Mouse (Mus musculus) forebrain, embryonic 12.5 days (tissue): ENCODE measurements at regions not wholly inside any gene's neighbourhood (a gene's known extent, or its start where the extent isn't known, plus 50 kb on each side); places are given as distances from the start of the nearest gene placed in this dataset.

Experiments
- ATAC-seq: fragments of 200-750 bp; cut with Nextera tagmentation; 2 replicates; pipeline ENCODE4 v1.8.0; 2017; ENCODE audit warnings: moderate TSS enrichment; ENCODE audit not compliant: low FRiP score
- H3K27ac ChIP-seq: fragments of 300-500 bp; sonication (generic); 2 replicates; pipeline ENCODE4 v1.5.1; 2016; ENCODE audit warnings: mild to moderate bottlenecking
- H3K27me3 ChIP-seq: fragments of 300-500 bp; sonication (generic); 2 replicates; pipeline ENCODE4 v1.6.1; 2016; ENCODE audit warnings: mild to moderate bottlenecking
- H3K36me3 ChIP-seq: fragments of 300-500 bp; sonication (generic); replicated peaks from 2 replicates; pipeline ENCODE4 v1.6.1; 2016; ENCODE audit warnings: mild to moderate bottlenecking
- H3K4me1 ChIP-seq: fragments of 300-500 bp; sonication (generic); 2 replicates; pipeline ENCODE4 v1.6.1; 2016
- H3K4me2 ChIP-seq: fragments of 300-500 bp; sonication (generic); 2 replicates; pipeline ENCODE4 v1.6.1; 2016; ENCODE audit warnings: mild to moderate bottlenecking, moderate library complexity
- H3K4me3 ChIP-seq: fragments of 300-500 bp; sonication (generic); replicated peaks from 2 replicates; pipeline ENCODE4 v1.5.1; 2016; ENCODE audit warnings: mild to moderate bottlenecking
- H3K9ac ChIP-seq: fragments of 300-500 bp; sonication (generic); 2 replicates; pipeline ENCODE4 v1.6.1; 2016; ENCODE audit warnings: mild to moderate bottlenecking
- H3K9me3 ChIP-seq: fragments of 300-500 bp; sonication (generic); 2 replicates; pipeline ENCODE4 v1.6.1; 2016
- WGBS: fragments of 180-500 bp; shearing (Covaris S2); methylation state at CpG from one replicate; pipeline ENCODE4 v1.1.7; 2016; 5-methylcytosine and 5-hydroxymethylcytosine counted together

DNA sequence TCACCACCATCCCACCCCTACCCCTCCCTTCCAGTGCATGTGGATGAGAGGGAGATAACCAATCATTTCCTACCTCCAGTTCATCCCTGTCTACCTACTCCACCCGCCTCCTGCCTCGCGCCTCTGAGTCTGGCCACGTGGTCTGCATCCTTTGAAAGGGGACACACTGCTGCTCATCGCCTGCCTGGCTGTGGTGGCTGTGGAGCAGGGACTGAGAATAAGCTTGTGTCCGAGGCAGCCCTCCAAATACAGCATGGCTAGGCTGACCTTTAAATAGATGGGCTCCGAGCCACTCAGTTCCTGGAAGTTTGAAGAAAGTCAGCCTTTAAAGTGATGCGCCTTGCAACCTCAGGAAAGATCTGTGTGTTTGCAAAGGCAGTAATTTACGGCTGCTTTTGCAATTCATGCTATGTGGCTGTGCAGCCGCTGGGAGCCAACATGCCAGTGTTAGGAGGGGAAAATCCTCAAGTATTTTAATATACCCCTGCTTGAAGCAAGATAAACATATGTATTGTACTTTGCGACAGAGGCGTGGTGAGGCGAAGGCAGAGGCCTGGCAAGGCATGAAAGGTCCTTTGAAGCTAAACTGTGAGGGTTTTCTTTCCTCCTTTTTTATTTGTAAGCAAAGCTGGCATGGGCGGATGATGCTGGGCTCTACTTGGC, 1214.3 kb upstream of the A1bg start:
- no peaks in the 10 kb centered on the region for H3K27me3 ChIP-seq
- H3K9ac ChIP-seq, result no peak overlapping the region
- no peaks in the 10 kb centered on the region for H3K9me3 ChIP-seq
- 72% methylated on average over 14 of the region's 14 CpGs for WGBS
- no peak overlapping the region for H3K4me3 ChIP-seq
- no peak for ATAC-seq
- no peaks in the 10 kb centered on the region for H3K36me3 ChIP-seq
- H3K4me2 ChIP-seq, result no peak overlapping the region
- H3K4me1 ChIP-seq, result no peaks in the 10 kb centered on the region
- no peak overlapping the region for H3K27ac ChIP-seq

DNA sequence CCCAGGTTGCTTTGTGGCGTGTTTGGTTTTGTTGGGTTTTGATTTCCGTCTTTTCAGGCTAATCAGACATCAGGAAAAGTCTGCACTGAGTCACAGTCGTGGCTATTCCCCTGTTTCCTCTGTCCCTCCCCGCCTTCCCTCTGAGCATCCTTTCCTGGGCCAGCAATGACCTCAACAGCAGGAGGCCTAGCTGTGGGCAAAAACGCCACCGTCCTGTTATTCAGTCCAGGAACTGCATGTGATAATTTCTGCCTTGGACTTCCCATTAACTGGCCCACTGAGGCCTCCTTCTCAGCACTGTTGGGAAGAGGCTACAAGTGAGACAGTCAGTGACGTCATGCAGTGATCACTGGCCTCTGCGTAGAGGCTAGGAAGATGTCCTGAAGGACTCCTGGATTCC, 1212.0 kb upstream of the A1bg start:
- no peaks in the 10 kb centered on the region for H3K9me3 ChIP-seq
- ATAC-seq, result no peak
- no peaks in the 10 kb centered on the region for H3K4me1 ChIP-seq
- H3K36me3 ChIP-seq, result no peaks in the 10 kb centered on the region
- no peak overlapping the region for H3K27ac ChIP-seq
- no peak overlapping the region for H3K4me3 ChIP-seq
- no peaks in the 10 kb centered on the region; the same call in 1 of the 2 replicates for H3K27me3 ChIP-seq
- H3K9ac ChIP-seq, result no peak overlapping the region
- no peak overlapping the region for H3K4me2 ChIP-seq
- WGBS, result 91% methylated on average over 8 of the region's 8 CpGs

DNA sequence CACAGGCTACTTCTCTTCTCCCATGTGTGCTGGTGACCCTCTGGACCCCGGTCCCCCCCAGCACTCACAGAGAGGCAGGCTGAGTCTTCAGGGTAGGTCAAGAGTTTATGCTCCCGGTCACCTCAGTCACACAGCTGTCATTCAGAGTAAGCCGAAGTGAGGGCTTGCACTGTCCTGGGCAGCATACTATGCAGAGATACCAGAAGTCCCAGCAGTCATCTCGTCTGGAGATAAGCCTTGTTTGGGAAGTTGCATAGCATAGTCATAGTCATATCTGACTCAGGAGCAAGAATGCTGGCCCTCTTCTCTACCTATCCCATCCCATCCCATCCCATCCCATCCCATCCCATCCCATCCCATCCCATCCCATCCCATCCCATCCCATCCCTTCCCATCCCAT, 1211.5 kb upstream of the A1bg start:
- Histone ChIP-seq H3K27me3 (no peaks in the 10 kb centered on the region; the same call in 1 of the 2 replicates), H3K27ac (no peak overlapping the region), H3K9me3 (no peaks in the 10 kb centered on the region), H3K4me2 (no peak overlapping the region), H3K9ac (no peak overlapping the region), H3K4me1 (no peaks in the 10 kb centered on the region), H3K4me3 (no peak overlapping the region), H3K36me3 (no peaks in the 10 kb centered on the region)
- ATAC-seq, result no peak
- 84% methylated on average over 4 of the region's 4 CpGs for WGBS

DNA sequence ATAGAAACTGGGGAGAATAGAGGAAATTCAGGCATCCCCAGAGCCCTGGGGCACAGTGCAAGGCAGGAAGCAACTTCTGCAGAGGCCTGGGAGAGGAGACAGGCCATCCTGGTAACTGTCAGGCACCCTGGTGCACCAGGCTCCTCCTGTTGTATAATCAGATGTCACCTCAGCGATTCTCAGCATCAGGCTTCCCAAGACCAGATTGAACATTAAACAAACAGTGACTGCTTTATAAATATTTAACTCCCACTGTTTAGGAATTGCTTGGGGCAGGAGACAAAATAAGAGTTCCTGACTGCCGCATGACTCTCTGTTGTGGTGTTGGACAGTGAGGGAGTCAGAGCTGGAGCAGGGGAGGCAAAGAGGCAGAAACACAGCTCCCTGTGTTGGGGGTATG, 1210.1 kb upstream of the A1bg start:
- H3K27ac ChIP-seq, result no peak overlapping the region
- ATAC-seq, result no peak
- no peak overlapping the region for H3K9ac ChIP-seq
- no peaks in the 10 kb centered on the region; the same call in 1 of the 2 replicates for H3K27me3 ChIP-seq
- H3K4me1 ChIP-seq, result peaks cover 3% of the 10 kb centered on the region; the same call in 1 of the 2 replicates
- WGBS, result 84% methylated on average over 2 of the region's 2 CpGs
- H3K9me3 ChIP-seq, result no peaks in the 10 kb centered on the region
- no peaks in the 10 kb centered on the region for H3K36me3 ChIP-seq
- H3K4me2 ChIP-seq, result no peak overlapping the region
- H3K4me3 ChIP-seq, result no peak overlapping the region

DNA sequence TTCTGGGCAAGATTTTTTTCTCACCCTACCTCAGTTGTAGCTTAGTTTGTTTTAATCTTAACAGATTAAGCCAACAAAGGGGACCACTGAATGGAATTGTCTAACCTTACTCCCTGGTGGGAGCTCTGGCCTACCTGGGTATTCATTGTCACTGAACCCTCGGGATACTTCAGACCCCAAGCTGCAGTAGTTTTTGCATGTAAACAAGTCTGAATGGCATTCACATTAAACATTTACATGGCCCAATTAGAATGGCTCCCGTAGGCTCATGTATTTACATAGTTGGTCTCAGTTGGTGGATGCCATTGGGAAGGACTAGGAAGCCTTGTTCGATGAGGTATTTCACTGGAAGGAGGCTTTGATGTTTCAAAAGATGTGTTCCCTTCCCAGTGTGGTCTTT, 1208.9 kb upstream of the A1bg start:
- H3K4me1 ChIP-seq, result peaks cover 10% of the 10 kb centered on the region
- no peaks in the 10 kb centered on the region; the same call in 1 of the 2 replicates for H3K27me3 ChIP-seq
- H3K27ac ChIP-seq, result no peak overlapping the region
- no peaks in the 10 kb centered on the region for H3K36me3 ChIP-seq
- 41% methylated on average over 3 of the region's 3 CpGs for WGBS
- no peak for ATAC-seq
- H3K9ac ChIP-seq, result no peak overlapping the region
- no peak overlapping the region for H3K4me3 ChIP-seq
- no peak overlapping the region for H3K4me2 ChIP-seq
- no peaks in the 10 kb centered on the region for H3K9me3 ChIP-seq

DNA sequence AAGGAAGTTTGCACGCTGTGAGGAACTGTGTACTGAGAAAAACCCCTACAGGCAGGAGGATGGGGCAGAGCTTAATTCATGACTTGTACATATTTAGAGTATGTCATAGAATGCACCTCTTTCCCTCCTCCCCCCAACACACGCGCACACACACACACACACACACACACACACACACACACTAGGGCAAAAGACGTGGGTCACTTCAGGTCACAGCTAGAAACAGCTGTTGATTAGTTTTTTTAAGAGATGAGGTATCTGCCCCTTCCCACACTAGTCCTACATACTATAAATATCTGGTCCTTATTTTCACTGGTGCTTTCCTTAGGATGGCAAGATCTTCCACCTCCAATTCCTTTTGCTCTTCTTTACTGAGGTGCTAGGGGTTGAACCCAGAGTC, 1207.7 kb upstream of the A1bg start:
- Histone ChIP-seq H3K27me3 (no peaks in the 10 kb centered on the region; the same call in none of the 2 replicates), H3K36me3 (no peaks in the 10 kb centered on the region), H3K4me2 (no peak overlapping the region), H3K4me1 (peaks cover 10% of the 10 kb centered on the region), H3K4me3 (no peak overlapping the region), H3K27ac (no peak overlapping the region), H3K9me3 (no peaks in the 10 kb centered on the region), H3K9ac (no peak overlapping the region)
- ATAC-seq, result no peak
- 91% methylated on average over 3 of the region's 4 CpGs for WGBS

DNA sequence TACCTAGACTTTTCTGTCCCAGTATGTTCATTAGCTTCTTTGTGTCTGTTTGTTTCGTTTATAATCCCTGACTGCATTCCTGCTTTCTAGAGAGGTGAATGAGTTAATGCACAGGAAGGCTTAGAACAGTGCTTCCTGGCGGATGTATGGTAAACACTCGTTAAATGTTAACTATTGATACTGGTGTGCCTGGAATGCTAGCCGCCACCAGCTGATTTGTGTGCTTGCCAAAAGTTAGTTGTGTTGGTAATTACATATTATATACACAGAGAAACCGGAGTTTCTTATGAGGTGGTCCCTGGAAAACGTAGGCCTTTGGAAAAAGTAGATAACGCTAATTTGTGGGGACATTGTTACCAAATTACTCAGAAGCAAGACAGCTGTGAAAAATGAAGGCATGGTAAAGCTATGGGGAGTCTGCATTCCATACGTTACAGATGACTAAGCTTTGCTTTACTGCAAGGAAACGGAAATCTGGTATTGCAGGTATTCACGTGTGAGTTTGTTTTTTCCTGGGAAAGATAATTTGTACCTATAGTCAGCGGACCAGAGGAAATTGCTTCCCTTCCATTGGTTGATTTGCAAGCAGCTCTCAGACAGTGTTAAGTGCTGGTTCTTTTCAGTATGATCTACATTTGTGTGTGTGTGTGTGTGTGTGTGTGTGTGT, 1205.9 kb upstream of the A1bg start:
- Histone ChIP-seq H3K4me3 (no peak overlapping the region), H3K4me2 (no peak overlapping the region), H3K27ac (no peak overlapping the region), H3K27me3 (no peaks in the 10 kb centered on the region; the same call in none of the 2 replicates), H3K9me3 (no peaks in the 10 kb centered on the region), H3K36me3 (no peaks in the 10 kb centered on the region), H3K9ac (no peak overlapping the region), H3K4me1 (peaks cover 10% of the 10 kb centered on the region)
- 38% methylated on average over 11 of the region's 11 CpGs for WGBS
- no peak for ATAC-seq

DNA sequence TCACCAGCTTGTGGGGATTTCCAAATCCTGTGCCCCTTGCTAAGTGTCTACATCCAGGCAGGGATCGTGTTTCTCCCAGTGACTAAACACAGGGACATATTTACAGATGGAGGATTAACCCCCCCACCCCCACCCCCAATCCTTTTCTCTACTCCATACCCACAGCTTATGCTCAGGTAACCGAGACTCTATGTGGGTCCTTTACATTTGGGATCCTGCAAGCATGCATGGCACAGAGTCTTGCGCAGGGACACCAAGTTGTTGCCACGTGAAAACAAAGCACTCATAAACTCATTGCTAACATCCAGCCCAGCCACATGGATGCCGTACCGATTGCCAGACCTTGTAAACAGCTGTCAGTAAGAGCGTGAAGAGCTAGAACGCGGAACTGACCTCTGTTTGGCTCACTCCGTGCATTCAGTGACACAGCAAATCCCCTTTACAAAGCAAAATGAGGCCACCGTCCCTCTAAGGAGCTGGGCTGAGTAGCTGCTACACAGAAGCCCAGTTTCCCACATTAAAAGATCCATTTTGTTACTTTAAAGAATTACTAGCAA, 1204.9 kb upstream of the A1bg start:
- H3K27me3 ChIP-seq, result no peaks in the 10 kb centered on the region; the same call in none of the 2 replicates
- H3K4me2 ChIP-seq, result no peak overlapping the region; the same call in 1 of the 2 replicates
- H3K36me3 ChIP-seq, result no peaks in the 10 kb centered on the region
- ATAC-seq, result peak; percentile 36; the same call in 1 of the 2 replicates
- H3K27ac ChIP-seq, result no peak overlapping the region
- H3K4me3 ChIP-seq, result no peak overlapping the region
- peaks cover 10% of the 10 kb centered on the region for H3K4me1 ChIP-seq
- H3K9me3 ChIP-seq, result no peaks in the 10 kb centered on the region
- no peak overlapping the region for H3K9ac ChIP-seq
- 15% methylated on average over 11 of the region's 11 CpGs for WGBS

DNA sequence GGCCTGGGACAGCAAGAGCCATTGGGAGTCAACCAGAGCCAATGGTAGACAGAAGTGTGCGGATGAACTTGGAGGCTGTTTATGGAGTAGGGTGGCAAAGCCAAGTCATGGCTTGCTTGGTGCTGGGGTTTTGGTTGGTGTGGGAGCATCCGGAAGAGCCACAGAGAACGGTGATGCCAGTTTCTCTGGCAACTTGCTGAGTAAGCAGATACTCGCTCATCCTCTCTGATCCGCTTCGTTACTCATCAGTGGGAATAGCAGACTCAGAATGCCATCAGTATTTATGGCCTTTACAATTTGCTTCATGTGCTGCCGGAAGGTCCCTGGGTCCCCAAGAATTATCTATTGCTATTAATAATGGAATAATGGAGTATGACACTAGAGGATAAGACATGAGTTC, 1202.9 kb upstream of the A1bg start:
- Histone ChIP-seq H3K36me3 (no peaks in the 10 kb centered on the region), H3K27me3 (no peaks in the 10 kb centered on the region; the same call in none of the 2 replicates), H3K4me3 (no peak overlapping the region), H3K4me2 (no peak overlapping the region), H3K4me1 (peaks cover 10% of the 10 kb centered on the region), H3K27ac (no peak overlapping the region), H3K9ac (no peak overlapping the region), H3K9me3 (no peaks in the 10 kb centered on the region)
- ATAC-seq, result no peak
- WGBS, result 95% methylated on average over 7 of the region's 7 CpGs

DNA sequence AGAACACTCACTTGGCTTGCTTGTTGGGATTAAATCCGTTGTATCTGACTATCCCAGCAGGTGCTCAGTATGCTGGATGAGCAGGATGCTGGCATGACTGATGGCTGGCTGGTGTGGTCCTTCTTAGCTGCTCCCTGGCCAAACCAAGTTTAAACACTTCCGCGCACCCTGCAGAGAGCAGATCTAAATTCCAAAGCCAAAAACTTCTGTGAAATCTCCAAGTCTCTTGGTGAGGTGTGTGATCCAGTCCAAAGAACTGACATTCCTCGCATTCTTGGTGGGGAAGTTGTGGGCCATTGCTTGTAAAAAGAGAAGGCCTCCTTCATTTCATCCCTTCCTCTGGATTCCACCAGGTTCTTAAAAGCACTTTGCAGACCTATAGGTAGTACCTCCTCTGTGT, 1200.9 kb upstream of the A1bg start:
- H3K9ac ChIP-seq, result no peak overlapping the region
- peaks cover 10% of the 10 kb centered on the region for H3K4me1 ChIP-seq
- H3K9me3 ChIP-seq, result no peaks in the 10 kb centered on the region
- H3K4me2 ChIP-seq, result no peak overlapping the region
- no peak for ATAC-seq
- H3K27ac ChIP-seq, result no peak overlapping the region
- H3K27me3 ChIP-seq, result no peaks in the 10 kb centered on the region; the same call in 1 of the 2 replicates
- no peaks in the 10 kb centered on the region for H3K36me3 ChIP-seq
- no peak overlapping the region for H3K4me3 ChIP-seq
- WGBS, result 82% methylated on average over 4 of the region's 4 CpGs

DNA sequence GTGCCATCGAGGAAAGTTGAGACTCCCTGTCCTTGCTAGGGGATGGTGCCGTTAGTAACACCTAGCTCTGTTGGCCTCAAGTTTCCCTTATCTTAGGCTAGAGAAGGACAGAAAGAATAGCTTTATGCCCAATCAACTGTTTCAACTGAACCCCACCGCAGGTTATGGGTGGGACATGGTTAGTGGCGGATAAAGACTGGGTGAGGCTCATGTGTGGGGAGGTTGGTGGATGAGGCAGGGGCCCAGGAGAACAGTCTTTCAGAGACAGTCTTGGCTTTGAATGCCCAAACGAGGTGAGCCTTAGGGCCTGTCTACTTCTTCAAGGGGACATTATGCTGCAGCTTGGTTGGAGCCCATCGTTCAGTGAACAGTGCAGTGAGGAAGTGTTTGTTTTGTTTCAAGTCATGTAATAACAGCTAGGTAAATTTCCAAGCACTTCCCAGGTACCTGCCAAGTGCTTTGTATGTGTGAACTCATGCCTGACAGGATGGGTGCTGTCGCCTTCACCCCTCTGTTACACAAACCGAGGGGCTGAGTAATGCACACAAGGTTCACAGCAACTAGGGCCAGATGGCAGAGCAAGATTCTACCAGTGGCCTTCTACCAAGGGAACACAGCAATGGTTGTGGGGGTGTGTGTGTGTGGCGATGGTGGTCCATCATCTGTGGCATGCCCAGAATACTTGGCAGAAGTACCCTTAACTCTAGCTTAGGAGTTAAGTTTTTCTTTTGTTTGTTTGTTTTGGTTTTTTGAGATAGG, 1199.6 kb upstream of the A1bg start:
- no peaks in the 10 kb centered on the region for H3K9me3 ChIP-seq
- H3K27me3 ChIP-seq, result no peaks in the 10 kb centered on the region; the same call in 1 of the 2 replicates
- no peak overlapping the region for H3K27ac ChIP-seq
- no peak overlapping the region for H3K4me3 ChIP-seq
- peaks cover 3% of the 10 kb centered on the region for H3K4me1 ChIP-seq
- ATAC-seq, result no peak
- no peak overlapping the region for H3K4me2 ChIP-seq
- no peak overlapping the region for H3K9ac ChIP-seq
- H3K36me3 ChIP-seq, result no peaks in the 10 kb centered on the region
- WGBS, result 91% methylated on average over 9 of the region's 9 CpGs

DNA sequence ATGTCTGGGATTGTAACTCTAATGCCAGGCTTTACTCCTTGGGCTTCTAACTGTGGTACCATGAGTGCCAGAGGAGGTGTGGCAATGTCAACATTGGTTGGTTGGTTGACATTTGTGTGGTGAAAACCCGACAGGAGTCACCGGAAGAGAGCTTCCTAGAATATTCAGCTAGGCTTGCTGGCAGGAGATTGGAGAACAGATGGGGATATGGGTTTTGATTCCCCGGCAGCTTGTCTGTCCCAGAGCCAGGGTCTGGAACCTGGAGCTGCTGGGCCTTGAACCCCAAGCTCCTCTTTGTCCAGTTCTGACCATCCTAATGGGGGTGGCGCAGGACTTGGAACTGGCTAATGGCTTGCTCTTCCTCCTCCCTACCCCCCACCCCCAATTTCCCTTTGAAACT, 1198.9 kb upstream of the A1bg start:
- ATAC-seq, result no peak
- Histone ChIP-seq H3K27ac (no peak overlapping the region), H3K36me3 (no peaks in the 10 kb centered on the region), H3K4me2 (no peak overlapping the region), H3K4me1 (no peaks in the 10 kb centered on the region), H3K4me3 (no peak overlapping the region), H3K27me3 (no peaks in the 10 kb centered on the region; the same call in 1 of the 2 replicates), H3K9ac (no peak overlapping the region), H3K9me3 (no peaks in the 10 kb centered on the region)
- WGBS, result 91% methylated on average over 4 of the region's 4 CpGs
